Mouse (Mus musculus): ENCODE data around the gene Fgfr2. TPM values are rescaled to one million over a fixed set of nuclear protein-coding genes. Genes with fewer than 3 reads are reported as not detected.

The Fgfr2 gene
- polyA plus RNA-seq, 1 experiment from 2014 or later = 67.0 TPM

GRCm38 (mm10) chr7:131687324-131687723, 1435.8 kb downstream of the Fgfr2 start:
- H3K27ac ChIP-seq = no peak overlapping the region
- no peaks in the 10 kb centered on the region for H3K36me3 ChIP-seq
- no peaks in the 10 kb centered on the region for H3K4me1 ChIP-seq (replicated peaks)
- H3K27me3 ChIP-seq (replicated peaks) = no peaks in the 10 kb centered on the region
- H3K9me3 ChIP-seq = no peaks in the 10 kb centered on the region
- H3K9ac ChIP-seq = no peak overlapping the region
- 84% methylated on average over 1 of the region's 1 CpGs for WGBS
- no peak overlapping the region for H3K4me2 ChIP-seq (replicated peaks)
- ATAC-seq = no peak
- no peak overlapping the region for H3K4me3 ChIP-seq (replicated peaks)

- Histone ChIP-seq H3K4me2 (replicated peaks) (no peak overlapping the region), H3K36me3 (no peaks in the 10 kb centered on the region), H3K27me3 (replicated peaks) (no peaks in the 10 kb centered on the region), H3K4me1 (replicated peaks) (no peaks in the 10 kb centered on the region), H3K4me3 (replicated peaks) (no peak overlapping the region), H3K9ac (no peak overlapping the region), H3K9me3 (no peaks in the 10 kb centered on the region), H3K27ac (no peak overlapping the region)
- WGBS = 92% methylated on average over 2 of the region's 2 CpGs
- ATAC-seq = no peak
These were observed 1446.0 kb downstream of the Fgfr2 start for GRCm38 (mm10) chr7:131677126-131677525.

- H3K4me1 ChIP-seq (replicated peaks) = no peaks in the 10 kb centered on the region
- no peak for ATAC-seq
- no peak overlapping the region for H3K27ac ChIP-seq
- H3K4me3 ChIP-seq (replicated peaks) = no peak overlapping the region
- no peaks in the 10 kb centered on the region for H3K9me3 ChIP-seq
- H3K9ac ChIP-seq = no peak overlapping the region
- WGBS = 69% methylated on average over 6 of the region's 6 CpGs
- H3K36me3 ChIP-seq = no peaks in the 10 kb centered on the region
- no peaks in the 10 kb centered on the region for H3K27me3 ChIP-seq (replicated peaks)
- H3K4me2 ChIP-seq (replicated peaks) = no peak overlapping the region
These were observed 1452.6 kb downstream of the Fgfr2 start for GRCm38 (mm10) chr7:131670586-131670985.

DNA sequence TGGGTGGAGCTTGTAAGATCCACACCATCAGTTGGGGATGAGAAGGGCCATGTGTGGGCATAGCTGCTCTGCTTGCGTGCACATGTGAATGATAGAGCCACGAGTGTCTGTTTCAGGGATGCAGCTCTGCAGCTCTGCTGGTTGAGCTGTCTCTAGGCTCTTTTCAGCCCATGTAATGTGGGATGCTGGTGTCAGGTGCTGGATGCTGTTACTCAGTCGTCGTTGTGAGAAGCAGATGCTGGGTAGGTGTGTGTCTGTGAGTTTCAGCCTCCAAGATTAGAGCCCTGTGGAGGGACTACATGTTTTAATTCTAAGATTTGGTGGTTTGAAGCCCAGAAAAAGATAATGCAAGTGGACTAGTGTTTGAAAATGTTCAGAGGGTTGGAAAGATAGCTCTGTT, 1453.8 kb downstream of the Fgfr2 start:
- H3K27me3 ChIP-seq (replicated peaks) = no peaks in the 10 kb centered on the region
- no peaks in the 10 kb centered on the region for H3K36me3 ChIP-seq
- no peak overlapping the region for H3K4me2 ChIP-seq (replicated peaks)
- H3K9ac ChIP-seq = no peak overlapping the region
- WGBS = 78% methylated on average over 4 of the region's 4 CpGs
- H3K9me3 ChIP-seq = no peaks in the 10 kb centered on the region
- no peak overlapping the region for H3K4me3 ChIP-seq (replicated peaks)
- H3K27ac ChIP-seq = no peak overlapping the region
- ATAC-seq = no peak
- H3K4me1 ChIP-seq (replicated peaks) = no peaks in the 10 kb centered on the region

DNA sequence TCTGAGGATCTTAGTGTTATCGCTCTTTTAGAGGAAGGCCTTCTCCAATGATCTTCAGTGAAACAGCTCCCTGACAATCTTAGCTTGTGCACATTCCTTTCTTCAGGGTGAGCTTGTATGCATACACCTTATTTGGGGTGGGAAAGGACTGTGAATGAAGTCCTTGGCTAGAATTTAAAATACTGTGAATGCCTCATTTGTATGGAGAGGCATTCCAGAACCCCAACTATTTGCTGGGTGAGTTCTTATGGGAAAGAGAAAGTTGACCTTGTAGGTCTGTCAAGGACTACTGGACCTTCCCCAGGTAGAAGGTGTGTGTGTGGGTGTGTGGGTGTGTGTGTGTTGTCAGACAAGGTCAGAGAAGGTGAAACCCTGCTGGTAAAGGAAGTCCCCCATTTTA, 1462.4 kb downstream of the Fgfr2 start:
- no peak overlapping the region for H3K9ac ChIP-seq
- ATAC-seq = no peak
- H3K36me3 ChIP-seq = no peaks in the 10 kb centered on the region
- H3K9me3 ChIP-seq = no peaks in the 10 kb centered on the region
- H3K4me3 ChIP-seq (replicated peaks) = no peak overlapping the region
- H3K4me2 ChIP-seq (replicated peaks) = no peak overlapping the region
- 90% methylated on average over 1 of the region's 1 CpGs for WGBS
- no peaks in the 10 kb centered on the region for H3K27me3 ChIP-seq (replicated peaks)
- no peak overlapping the region for H3K27ac ChIP-seq
- no peaks in the 10 kb centered on the region for H3K4me1 ChIP-seq (replicated peaks)

DNA sequence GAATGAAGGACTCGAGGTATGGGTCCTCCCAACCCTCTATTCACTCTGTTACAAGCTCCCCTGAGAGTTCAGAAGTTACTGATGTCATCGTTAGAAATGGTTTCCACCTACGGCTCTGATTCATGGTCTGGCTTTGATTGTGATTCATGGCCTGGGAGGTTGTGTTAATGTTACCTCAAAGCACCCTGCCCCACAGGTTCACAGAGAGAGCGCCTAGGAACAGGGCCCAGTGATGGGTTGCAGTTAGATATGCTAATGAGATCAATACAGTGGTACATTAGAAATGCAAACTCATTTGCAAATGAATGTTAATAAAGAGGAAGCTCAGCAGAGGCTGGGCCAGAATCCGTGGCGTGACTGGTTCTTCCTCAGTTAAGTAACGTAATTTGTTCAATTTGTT, 1467.1 kb downstream of the Fgfr2 start:
- Histone ChIP-seq H3K27me3 (replicated peaks) (no peaks in the 10 kb centered on the region), H3K36me3 (no peaks in the 10 kb centered on the region), H3K9me3 (no peaks in the 10 kb centered on the region), H3K4me2 (replicated peaks) (no peak overlapping the region), H3K4me1 (replicated peaks) (no peaks in the 10 kb centered on the region), H3K9ac (no peak overlapping the region), H3K27ac (no peak overlapping the region), H3K4me3 (replicated peaks) (no peak overlapping the region)
- 56% methylated on average over 7 of the region's 7 CpGs for WGBS
- ATAC-seq = no peak

- Histone ChIP-seq H3K36me3 (no peaks in the 10 kb centered on the region), H3K27me3 (replicated peaks) (no peaks in the 10 kb centered on the region), H3K4me1 (replicated peaks) (no peaks in the 10 kb centered on the region), H3K4me2 (replicated peaks) (no peak overlapping the region), H3K9ac (no peak overlapping the region), H3K27ac (no peak overlapping the region), H3K9me3 (no peaks in the 10 kb centered on the region), H3K4me3 (replicated peaks) (no peak overlapping the region)
- no peak for ATAC-seq
- WGBS = 82% methylated on average over 6 of the region's 6 CpGs
These were observed 1469.7 kb downstream of the Fgfr2 start for GRCm38 (mm10) chr7:131653416-131653815.

- Histone ChIP-seq H3K9ac (no peak overlapping the region), H3K4me2 (replicated peaks) (no peak overlapping the region), H3K27ac (no peak overlapping the region), H3K9me3 (no peaks in the 10 kb centered on the region), H3K4me1 (replicated peaks) (no peaks in the 10 kb centered on the region), H3K4me3 (replicated peaks) (no peak overlapping the region), H3K27me3 (replicated peaks) (no peaks in the 10 kb centered on the region), H3K36me3 (no peaks in the 10 kb centered on the region)
- WGBS = 78% methylated on average over 12 of the region's 12 CpGs
- ATAC-seq = no peak
These were observed 1471.0 kb downstream of the Fgfr2 start for GRCm38 (mm10) chr7:131651921-131652694.

GRCm38 (mm10) chr7:131650277-131650676, 1472.9 kb downstream of the Fgfr2 start:
- Histone ChIP-seq H3K9ac (no peak overlapping the region), H3K4me1 (replicated peaks) (no peaks in the 10 kb centered on the region), H3K27ac (no peak overlapping the region), H3K4me3 (replicated peaks) (no peak overlapping the region), H3K36me3 (no peaks in the 10 kb centered on the region), H3K9me3 (no peaks in the 10 kb centered on the region), H3K4me2 (replicated peaks) (no peak overlapping the region), H3K27me3 (replicated peaks) (peaks cover 5% of the 10 kb centered on the region; the same call in 1 of the 2 replicates)
- 42% methylated on average over 2 of the region's 2 CpGs for WGBS
- ATAC-seq = no peak

GRCm38 (mm10) chr7:131648276-131648675, 1474.9 kb downstream of the Fgfr2 start:
- 31% methylated on average over 7 of the region's 7 CpGs for WGBS
- ATAC-seq = no peak

GRCm38 (mm10) chr7:131647583-131647982, 1475.6 kb downstream of the Fgfr2 start:
- Histone ChIP-seq H3K27me3 (replicated peaks) (peaks cover 29% of the 10 kb centered on the region), H3K9ac (no peak overlapping the region), H3K4me3 (replicated peaks) (no peak overlapping the region), H3K27ac (no peak overlapping the region), H3K4me2 (replicated peaks) (no peak overlapping the region), H3K4me1 (replicated peaks) (no peaks in the 10 kb centered on the region), H3K9me3 (no peaks in the 10 kb centered on the region), H3K36me3 (no peaks in the 10 kb centered on the region)
- 48% methylated on average over 3 of the region's 3 CpGs for WGBS
- no peak for ATAC-seq

More at GRCm38 (mm10) chr7:131648276-131648675, 1474.9 kb downstream of the Fgfr2 start:
- H3K4me2 ChIP-seq (replicated peaks) = no peak overlapping the region
- no peaks in the 10 kb centered on the region for H3K4me1 ChIP-seq (replicated peaks)
- no peaks in the 10 kb centered on the region for H3K36me3 ChIP-seq
- H3K9me3 ChIP-seq = no peaks in the 10 kb centered on the region
- no peak overlapping the region for H3K9ac ChIP-seq
- H3K27me3 ChIP-seq (replicated peaks) = peaks cover 22% of the 10 kb centered on the region
- no peak overlapping the region for H3K27ac ChIP-seq
- no peak overlapping the region for H3K4me3 ChIP-seq (replicated peaks)

DNA sequence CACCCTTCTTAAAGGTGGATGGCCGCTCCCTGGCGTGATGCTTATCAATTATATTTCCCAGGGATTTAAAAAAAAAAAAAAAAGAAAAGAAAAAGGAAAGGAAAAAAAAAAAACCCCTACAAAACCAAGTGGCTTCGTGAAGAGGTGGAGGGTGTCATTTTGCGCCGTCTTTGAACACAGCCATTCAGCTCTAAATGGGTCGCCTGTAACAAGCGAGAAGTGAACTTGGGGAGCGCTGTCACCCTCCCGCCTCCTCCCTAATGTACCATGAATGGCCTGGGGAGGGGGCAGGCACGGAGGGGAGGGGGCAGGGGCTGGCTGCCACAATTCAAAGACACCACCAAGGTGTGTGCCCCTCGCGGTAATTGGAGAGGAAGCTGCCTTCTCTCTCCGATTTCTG, 1478.6 kb downstream of the Fgfr2 start:
- H3K4me3 ChIP-seq (replicated peaks) = no peak overlapping the region
- no peak overlapping the region for H3K9ac ChIP-seq
- no peak for ATAC-seq
- H3K4me1 ChIP-seq (replicated peaks) = no peaks in the 10 kb centered on the region
- H3K36me3 ChIP-seq = no peaks in the 10 kb centered on the region
- peaks cover 34% of the 10 kb centered on the region for H3K27me3 ChIP-seq (replicated peaks)
- no peaks in the 10 kb centered on the region for H3K9me3 ChIP-seq
- H3K27ac ChIP-seq = no peak overlapping the region
- peak overlapping the region; percentile 17 for H3K4me2 ChIP-seq (replicated peaks)
- 2% methylated on average over 13 of the region's 13 CpGs for WGBS

DNA sequence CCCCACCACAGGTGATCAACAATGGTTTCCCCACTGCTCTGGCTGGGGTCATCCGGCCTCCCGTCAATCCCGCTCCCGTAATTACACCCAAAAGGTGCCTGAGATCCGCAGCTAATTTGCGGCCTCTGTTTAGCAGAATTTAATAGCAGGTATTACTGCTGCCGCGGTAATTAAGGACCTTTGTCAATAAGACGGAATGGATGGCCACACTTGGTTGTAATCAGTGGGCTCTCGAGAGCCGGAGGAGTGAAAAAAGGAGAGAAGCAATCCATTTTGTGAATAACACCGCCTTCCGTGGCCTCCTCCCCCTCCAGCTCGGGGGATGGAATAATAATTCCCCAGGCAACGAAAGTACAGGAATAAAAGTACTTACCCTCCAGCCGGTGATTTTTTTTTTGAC, 1479.1 kb downstream of the Fgfr2 start:
- no peak overlapping the region for H3K4me3 ChIP-seq (replicated peaks)
- H3K4me2 ChIP-seq (replicated peaks) = peak overlapping the region; percentile 17
- no peaks in the 10 kb centered on the region for H3K36me3 ChIP-seq
- H3K27ac ChIP-seq = no peak overlapping the region
- 1% methylated on average over 16 of the region's 16 CpGs for WGBS
- peaks cover 34% of the 10 kb centered on the region for H3K27me3 ChIP-seq (replicated peaks)
- no peaks in the 10 kb centered on the region for H3K4me1 ChIP-seq (replicated peaks)
- ATAC-seq = no peak
- no peak overlapping the region for H3K9ac ChIP-seq
- no peaks in the 10 kb centered on the region for H3K9me3 ChIP-seq
